Mouse (Mus musculus): ENCODE results near the gene Sec1. TPM values are rescaled to one million over a fixed set of nuclear protein-coding genes. Genes with fewer than 3 reads are reported as not detected.

Gene Sec1
- polyA plus RNA-seq, 1 experiment from 2014 or later, result 0.04 TPM

DNA sequence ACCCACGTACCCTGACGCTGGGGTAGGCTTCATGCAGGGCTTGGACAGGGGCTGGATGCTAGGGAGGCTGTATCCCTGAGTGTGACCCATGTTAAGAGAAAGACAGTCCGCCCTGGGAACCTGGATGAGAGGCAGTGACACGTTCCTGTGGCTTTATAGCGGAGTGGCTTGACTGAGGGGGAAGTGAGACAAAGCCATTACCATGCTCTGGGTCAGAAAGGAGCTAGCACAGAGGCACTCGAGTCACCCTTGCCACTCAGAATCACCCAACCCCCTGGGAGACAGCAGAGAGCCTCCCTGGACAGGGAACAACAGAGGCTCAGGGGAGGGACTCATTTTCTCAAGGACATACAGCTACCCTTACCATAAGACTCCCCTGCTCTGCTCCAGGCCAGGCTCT, 5.1 kb downstream of the Sec1 start:
- Histone ChIP-seq H3K27ac (ENCODE audit: low read depth) (no peak overlapping the region), H3K36me3 (replicated peaks; ENCODE audit: insufficient read depth, low read length) (no peaks in the 10 kb centered on the region), H3K4me3 (ENCODE audit: low read depth, low read length) (no peak overlapping the region), H3K9ac (replicated peaks) (no peak overlapping the region), H3K4me1 (ENCODE audit: insufficient read depth) (no peaks in the 10 kb centered on the region), H3K27me3 (ENCODE audit: insufficient read depth, low read length) (no peaks in the 10 kb centered on the region), H3K4me2 (ENCODE audit: low read depth, low read length) (no peak overlapping the region), H3K9me3 (ENCODE audit: low read length) (no peaks in the 10 kb centered on the region)
- whole genome bisulfite sequencing (ENCODE audit: insufficient replicate concordance), result 53% methylated on average over 6 of the region's 6 CpGs
- ATAC-seq, result no peak
- no peak for TF ChIP-seq CTCF (IDR thresholded peaks at IDR 0.05; ENCODE audit: low read depth)
- TF ChIP-seq EP300 (IDR thresholded peaks at IDR 0.05; ENCODE audit: low read depth), result no peak
- DNase-seq, result no peak

DNA sequence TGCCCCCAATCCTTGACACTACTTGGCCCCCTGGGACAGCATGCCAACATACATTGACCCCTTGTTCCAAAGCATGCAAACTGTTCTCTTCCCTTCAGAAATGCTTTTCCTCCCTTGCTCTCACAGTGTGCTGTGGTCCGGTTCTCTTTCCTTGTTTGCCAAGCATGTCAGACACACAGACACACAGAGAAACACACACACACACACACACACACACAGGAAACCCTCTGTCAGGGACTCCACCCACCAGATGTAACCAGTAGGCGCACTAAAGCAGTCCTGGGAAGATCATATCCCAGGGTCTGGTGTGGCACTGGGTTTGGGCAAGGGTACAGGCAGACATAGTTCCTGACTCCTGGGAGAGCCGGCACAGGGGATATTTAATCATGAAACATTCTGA, 7.4 kb downstream of the Sec1 start:
- no peak overlapping the region for H3K4me3 ChIP-seq (ENCODE audit: low read depth, low read length)
- no peaks in the 10 kb centered on the region for H3K36me3 ChIP-seq (replicated peaks; ENCODE audit: insufficient read depth, low read length)
- no peak overlapping the region for H3K4me2 ChIP-seq (ENCODE audit: low read depth, low read length)
- H3K27ac ChIP-seq (ENCODE audit: low read depth), result no peak overlapping the region
- TF ChIP-seq EP300 (IDR thresholded peaks at IDR 0.05; ENCODE audit: low read depth), result no peak
- no peak for TF ChIP-seq CTCF (IDR thresholded peaks at IDR 0.05; ENCODE audit: low read depth)
- no peak for DNase-seq
- no peak for ATAC-seq
- H3K4me1 ChIP-seq (ENCODE audit: insufficient read depth), result peaks cover 6% of the 10 kb centered on the region; the same call in 1 of the 2 replicates
- 56% methylated on average over 3 of the region's 3 CpGs for WGBS (ENCODE audit: insufficient replicate concordance)
- no peaks in the 10 kb centered on the region for H3K27me3 ChIP-seq (ENCODE audit: insufficient read depth, low read length)
- H3K9me3 ChIP-seq (ENCODE audit: low read length), result no peaks in the 10 kb centered on the region
- H3K9ac ChIP-seq (replicated peaks), result no peak overlapping the region

DNA sequence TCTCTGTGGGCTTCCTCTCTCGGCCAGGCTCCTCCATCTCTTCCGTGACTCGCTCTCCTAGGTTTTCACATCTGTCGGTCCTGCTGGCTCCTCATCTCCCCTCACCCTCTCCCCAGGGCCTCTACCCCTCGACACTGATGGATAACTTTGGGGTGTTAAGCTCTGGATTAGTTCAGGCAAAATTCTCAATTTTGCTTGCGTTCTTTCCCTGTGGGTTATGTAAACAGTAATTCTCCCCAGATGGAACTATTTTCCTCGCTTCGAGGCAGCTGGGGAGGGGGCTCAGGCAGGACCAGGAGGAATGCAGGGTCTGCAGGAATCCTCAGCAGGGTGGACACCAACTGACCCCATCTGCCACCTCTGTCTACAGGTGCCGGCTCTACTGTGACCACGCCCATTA, 8.4 kb downstream of the Sec1 start:
- H3K4me1 ChIP-seq (ENCODE audit: insufficient read depth), result peaks cover 13% of the 10 kb centered on the region
- no peaks in the 10 kb centered on the region for H3K36me3 ChIP-seq (replicated peaks; ENCODE audit: insufficient read depth, low read length)
- DNase-seq, result no peak
- no peak overlapping the region for H3K9ac ChIP-seq (replicated peaks)
- ATAC-seq, result no peak
- no peak overlapping the region for H3K4me3 ChIP-seq (ENCODE audit: low read depth, low read length)
- no peak overlapping the region for H3K4me2 ChIP-seq (ENCODE audit: low read depth, low read length)
- H3K9me3 ChIP-seq (ENCODE audit: low read length), result no peaks in the 10 kb centered on the region
- no peaks in the 10 kb centered on the region for H3K27me3 ChIP-seq (ENCODE audit: insufficient read depth, low read length)
- 63% methylated on average over 10 of the region's 10 CpGs for WGBS (ENCODE audit: insufficient replicate concordance)
- TF ChIP-seq CTCF (IDR thresholded peaks at IDR 0.05; ENCODE audit: low read depth), result no peak
- no peak for TF ChIP-seq EP300 (IDR thresholded peaks at IDR 0.05; ENCODE audit: low read depth)
- H3K27ac ChIP-seq (ENCODE audit: low read depth), result no peak overlapping the region

DNA sequence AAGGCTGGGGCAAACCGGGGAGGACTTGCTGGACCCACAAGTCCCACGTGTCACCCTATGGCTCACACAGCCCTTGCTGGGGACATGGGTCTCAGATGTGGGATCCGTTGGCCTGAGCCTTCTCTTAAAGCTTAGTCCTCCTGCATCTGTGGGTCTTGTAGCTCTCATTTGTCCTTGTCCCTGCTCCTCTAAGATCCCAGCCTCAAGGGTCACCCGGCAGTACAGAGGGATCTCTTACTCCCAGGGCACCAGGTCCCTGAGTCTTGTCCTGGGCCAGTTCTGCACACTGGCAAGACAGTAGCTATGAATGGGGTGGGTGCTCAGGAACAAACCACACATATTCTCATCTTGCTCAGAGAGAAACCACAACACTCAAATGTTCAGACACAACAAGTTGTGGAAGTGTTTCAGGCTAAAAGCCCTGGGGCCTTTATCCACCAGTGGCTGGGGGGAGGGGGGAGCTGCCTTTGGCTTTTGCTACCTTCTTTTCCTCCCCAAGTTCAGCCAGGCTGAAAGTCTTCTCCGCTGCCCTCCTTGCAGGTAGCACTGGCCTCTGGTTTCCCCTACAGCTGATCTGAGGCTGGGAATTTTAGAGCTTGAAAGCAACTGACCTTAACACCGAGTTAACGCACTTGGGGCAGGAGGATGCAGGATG, 10.7 kb downstream of the Sec1 start, which contains the start of gene Ntn5:
Gene Ntn5, plus strand, starts transcription at position 627 of the 655 bp plus-strand sequence.
- DNase-seq (no peak), ATAC-seq (no peak)
- H3K36me3 ChIP-seq (replicated peaks; ENCODE audit: insufficient read depth, low read length), result no peaks in the 10 kb centered on the region
- WGBS (ENCODE audit: insufficient replicate concordance), result 69% methylated on average over 7 of the region's 7 CpGs
- H3K4me2 ChIP-seq (ENCODE audit: low read depth, low read length), result no peak within 1 kb of the TSS
- no peak within 1 kb of the TSS for H3K4me3 ChIP-seq (ENCODE audit: low read depth, low read length)
- no peaks in the 10 kb centered on the region for H3K27me3 ChIP-seq (ENCODE audit: insufficient read depth, low read length)
- no peaks in the 10 kb centered on the region for H3K9me3 ChIP-seq (ENCODE audit: low read length)
- TF ChIP-seq CTCF (IDR thresholded peaks at IDR 0.05; ENCODE audit: low read depth), result no peak
- TF ChIP-seq EP300 (IDR thresholded peaks at IDR 0.05; ENCODE audit: low read depth), result no peak
- H3K4me1 ChIP-seq (ENCODE audit: insufficient read depth), result peaks cover 16% of the 10 kb centered on the region
- no peak within 1 kb of the TSS for H3K27ac ChIP-seq (ENCODE audit: low read depth)
- no peak within 1 kb of the TSS for H3K9ac ChIP-seq (replicated peaks)

DNA sequence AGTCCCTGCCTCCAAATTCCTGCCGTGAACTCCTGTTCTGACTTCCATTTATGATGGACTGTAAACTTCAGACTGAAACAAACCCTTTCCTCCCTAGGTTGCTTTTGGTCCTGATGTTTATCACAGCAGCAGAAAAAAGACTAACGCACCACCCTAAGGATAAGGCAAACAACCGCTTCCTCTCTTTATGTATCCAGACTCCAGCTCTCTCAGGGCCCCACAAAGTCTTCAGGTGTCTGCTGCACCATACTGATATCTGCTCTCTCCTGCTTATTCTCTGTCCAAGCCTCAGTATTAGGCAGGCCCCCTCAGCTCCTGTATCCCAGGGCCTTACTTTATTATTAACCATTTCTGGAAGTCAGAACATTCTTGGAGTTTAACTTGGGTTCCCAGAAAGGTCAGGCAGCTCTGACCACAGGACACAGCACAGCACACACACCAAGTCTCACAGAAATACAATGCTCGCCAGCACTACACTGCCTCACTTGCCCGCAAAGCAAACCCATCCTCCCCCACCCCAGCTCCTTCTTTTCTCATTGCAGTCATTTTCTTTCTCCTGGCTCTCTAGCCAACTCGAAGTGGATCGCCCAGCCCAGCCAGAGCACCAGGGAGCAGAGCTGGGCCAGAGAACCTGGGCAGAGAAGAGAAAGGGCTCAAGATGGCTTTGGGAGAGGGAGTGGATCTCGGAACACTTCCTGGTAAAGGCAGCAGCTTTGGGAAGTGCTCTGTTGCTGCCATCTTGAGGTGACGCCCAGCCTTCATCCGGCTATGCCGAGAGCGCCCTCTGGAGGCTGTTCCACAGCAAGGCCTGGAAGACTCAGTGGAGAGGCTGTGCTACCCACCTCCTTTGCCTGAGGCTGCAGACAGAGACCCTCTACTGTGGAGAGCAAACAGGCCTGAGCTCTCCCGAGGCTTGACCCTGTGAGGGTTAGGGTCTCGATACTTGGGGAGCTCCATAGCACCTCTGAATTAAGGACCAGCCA, 11.8 kb downstream of the Sec1 start:
- whole genome bisulfite sequencing (ENCODE audit: insufficient replicate concordance), result 26% methylated on average over 14 of the region's 14 CpGs
- Histone ChIP-seq H3K27ac (ENCODE audit: low read depth) (0 out of 2 replicates have a peak overlapping the region, but pooled peaks have one; percentile 22), H3K4me3 (ENCODE audit: low read depth, low read length) (peak overlapping the region; percentile 15; the same call in 1 of the 2 replicates), H3K9me3 (ENCODE audit: low read length) (no peaks in the 10 kb centered on the region), H3K36me3 (replicated peaks; ENCODE audit: insufficient read depth, low read length) (no peaks in the 10 kb centered on the region), H3K27me3 (ENCODE audit: insufficient read depth, low read length) (no peaks in the 10 kb centered on the region), H3K9ac (replicated peaks) (peak overlapping the region; percentile 34; the same call in 1 of the 2 replicates), H3K4me1 (ENCODE audit: insufficient read depth) (peaks cover 16% of the 10 kb centered on the region), H3K4me2 (ENCODE audit: low read depth, low read length) (peak overlapping the region; percentile 59)
- no peak for TF ChIP-seq EP300 (IDR thresholded peaks at IDR 0.05; ENCODE audit: low read depth)
- TF ChIP-seq CTCF (IDR thresholded peaks at IDR 0.05; ENCODE audit: low read depth), result peak; percentile 99
- peak; percentile 65 for ATAC-seq
- DNase-seq, result peak; percentile 89
